Mouse (Mus musculus): ENCODE data around the gene Tanc1.

GRCm38 (mm10) chr2:59813457-59813856 lies 201.6 kb downstream of the Tanc1 start:
- no peak for TF ChIP-seq CTCF (IDR thresholded peaks at IDR 0.05; ENCODE audit: insufficient read depth, low read depth, low read length)
- no peak for TF ChIP-seq POLR2A (IDR thresholded peaks at IDR 0.05; ENCODE audit: insufficient read depth, low read depth, low read length)
